Mouse (Mus musculus) Muller cell, postnatal 12 days (primary cell): ENCODE data around the gene Gng8.

Source experiments
- DNase-seq: peaks from one replicate; pipeline ENCODE4 v3.0.0-alpha.2; 2015; ENCODE audit errors: inconsistent ontology term

Gene Gng8

DNA sequence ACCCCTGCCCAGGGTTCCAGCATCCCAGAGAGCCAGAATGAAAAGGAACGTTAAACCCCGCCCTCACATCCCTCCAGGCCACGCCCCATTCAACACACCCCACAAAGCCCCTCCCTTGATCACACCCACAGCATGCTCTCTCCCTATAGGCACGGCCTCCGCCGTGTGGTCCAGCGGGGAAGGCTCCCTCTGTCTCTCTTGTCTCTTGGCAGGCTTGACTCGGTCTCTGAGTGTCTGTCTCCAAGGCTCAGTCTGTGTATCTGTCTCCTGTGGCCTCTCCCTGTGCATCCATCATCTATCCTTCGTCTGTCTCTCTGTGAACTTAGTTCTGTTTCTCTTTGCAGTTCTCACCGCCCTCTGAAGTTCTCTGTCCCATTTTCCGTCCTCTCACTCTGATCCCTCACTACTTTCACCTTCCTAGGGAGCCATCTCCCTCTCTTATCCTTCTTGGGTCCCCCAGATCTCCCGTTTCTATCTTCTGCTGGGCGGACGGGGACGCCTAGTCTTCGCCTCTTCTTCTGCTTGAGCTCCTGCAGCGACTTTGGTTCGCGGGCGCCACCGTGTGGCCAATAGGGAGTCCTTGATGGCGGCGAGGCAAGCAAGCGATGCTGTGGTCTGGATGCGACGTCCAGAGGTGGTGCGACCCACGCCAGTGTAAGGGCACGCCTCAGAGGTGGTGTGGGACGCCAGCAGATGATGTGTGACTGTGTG lies at the start of gene Gng8:
Gene Gng8 (plus strand): TSS at position 146 of the 711 bp plus-strand sequence.
- peak; percentile 90 for DNase-seq

DNA sequence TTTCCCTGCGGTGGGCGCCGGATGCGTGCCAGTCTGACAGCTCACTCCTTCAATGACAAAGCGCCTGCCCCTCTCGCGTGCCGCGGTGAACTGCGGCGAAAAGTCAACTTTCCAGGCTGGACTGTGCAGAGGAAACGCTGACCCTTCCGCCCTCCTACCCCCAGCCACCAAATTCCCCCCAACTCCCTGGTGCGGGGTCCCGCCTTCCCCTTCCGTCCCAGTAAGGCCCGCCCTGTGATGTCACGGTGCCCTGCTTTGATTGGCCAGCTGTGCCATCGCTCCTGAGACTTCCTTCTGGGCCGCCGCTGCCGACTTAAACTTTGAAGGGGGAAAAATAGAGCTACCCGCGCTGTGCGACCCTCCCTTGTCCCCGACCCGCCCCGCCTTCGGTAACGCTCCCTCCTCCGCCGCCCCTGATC lies 48.9 kb upstream of the Gng8 start, which contains the start of gene Prkd2:
Gene Prkd2 (plus strand): TSS at position 258 of the 419 bp plus-strand sequence.
- DNase-seq, result peak; percentile 89

DNA sequence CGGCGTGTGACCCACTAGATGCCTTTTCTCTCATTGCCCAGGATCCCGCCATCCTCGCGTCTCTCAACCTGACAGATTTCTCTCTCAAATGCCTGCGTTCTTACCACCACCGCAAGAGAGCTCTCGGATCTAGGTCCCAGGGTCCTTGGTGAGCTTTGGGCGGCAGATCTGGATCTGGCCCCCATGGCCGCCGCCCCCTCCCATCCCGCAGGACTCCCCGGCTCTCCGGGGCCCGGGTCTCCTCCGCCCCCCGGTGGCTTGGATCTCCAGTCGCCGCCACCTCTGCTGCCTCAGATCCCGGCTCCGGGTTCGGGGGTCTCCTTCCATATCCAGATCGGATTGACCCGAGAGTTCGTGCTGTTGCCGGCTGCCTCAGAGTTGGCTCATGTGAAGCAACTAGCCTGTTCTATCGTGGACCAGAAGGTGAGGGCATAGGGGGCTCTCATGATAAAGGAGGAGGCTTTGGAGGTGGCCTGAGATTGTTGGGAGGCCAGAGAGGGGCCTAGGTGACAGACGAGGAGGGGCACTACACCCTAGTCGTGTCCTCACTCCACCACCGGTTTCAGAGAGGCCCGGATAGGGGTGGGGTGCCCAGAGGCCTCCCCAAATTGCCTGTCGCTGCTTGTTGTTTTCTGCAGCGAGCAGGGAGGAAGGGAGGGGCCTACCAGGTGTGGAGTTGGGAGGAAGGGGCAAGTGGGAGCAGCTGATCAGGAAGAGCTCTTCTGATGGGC lies 48.0 kb upstream of the Gng8 start:
- DNase-seq, result peak; percentile 34

DNA sequence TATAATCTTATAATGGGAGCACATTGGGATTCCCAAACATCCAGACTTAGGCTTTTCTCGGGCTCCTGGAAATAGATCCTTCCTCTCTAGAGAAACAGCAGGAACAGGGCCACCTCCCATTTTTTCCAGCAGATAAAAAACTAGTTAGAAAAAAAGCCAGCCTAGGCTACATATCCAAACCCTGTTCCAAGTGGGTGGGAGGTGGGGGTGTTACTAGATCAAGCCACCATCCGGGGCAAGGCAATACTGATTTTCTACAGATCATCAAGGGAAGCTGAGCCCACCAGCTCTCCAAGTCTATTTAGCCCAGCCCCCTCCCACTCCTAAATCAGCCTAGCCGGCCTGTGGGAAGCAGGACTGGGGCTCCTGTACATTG lies 46.9 kb upstream of the Gng8 start:
- no peak for DNase-seq

DNA sequence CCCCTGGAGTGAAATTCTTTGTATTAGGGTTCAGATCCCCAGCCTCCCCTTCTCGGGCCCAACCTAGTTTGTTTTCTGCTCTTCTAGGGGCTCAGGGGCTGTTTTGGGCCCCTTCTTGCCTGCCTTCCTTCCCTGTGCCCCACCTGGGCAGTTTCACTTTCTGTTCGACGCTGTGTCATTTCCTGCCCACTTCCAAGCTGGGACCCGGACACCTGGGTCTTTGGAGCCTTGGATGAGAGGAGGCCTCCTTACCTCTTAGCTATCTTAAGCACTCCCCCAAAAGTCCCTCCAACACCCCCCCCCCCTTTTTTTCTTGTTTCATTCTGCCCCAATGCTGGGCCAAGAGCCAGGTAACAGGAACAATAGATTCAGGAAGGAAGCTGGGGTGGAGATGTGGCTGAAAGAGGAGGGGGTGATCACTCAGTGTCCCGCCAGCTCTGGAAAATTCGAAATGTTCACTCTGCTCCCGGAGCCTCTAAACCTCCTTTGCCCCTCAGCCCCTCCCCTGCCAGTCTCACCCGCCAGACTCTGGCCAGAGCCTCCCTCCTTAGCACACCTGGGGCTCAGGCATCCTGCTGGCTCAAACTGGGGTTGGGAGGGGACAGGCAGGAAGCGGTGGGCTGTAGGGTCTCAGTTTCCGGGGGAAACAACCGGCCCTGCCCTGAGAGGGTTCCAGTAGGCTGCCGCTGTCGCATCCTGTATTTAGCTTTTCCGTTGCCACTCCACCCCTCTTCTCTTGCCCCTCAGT lies 46.3 kb upstream of the Gng8 start:
- peak; percentile 12 for DNase-seq

DNA sequence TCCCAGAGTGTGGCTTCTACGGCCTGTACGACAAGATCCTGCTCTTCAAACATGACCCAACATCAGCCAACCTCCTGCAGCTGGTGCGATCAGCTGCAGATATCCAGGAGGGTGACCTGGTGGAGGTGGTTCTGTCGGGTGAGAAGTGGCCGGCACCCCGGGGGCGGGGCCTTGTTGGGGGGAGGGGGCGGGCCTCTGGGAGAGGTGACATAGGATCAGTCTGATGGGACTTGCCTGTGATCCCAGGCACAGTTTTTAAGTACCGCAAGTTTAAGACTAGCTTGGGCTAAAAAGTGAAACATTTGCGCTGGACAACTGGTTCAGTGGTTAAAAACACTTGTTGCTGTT lies 45.8 kb upstream of the Gng8 start:
- DNase-seq, result no peak

DNA sequence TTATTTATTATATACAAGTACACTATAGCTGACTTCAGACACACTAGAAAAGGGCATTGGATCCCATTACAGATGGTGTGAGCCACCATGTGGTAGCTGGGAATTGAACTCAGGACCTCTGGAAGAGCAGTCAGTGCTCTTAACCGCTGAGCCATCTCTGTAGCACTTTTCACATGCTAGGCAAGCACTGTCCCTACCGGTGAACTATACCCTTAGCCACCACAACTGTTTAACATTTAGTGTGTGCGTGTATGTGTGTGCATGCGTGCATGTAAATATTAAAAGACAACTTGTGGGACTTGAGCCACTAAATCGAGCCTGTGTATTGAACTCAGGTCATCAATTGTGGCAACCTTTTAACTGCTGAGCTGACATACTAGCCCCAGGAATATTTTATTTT lies 44.8 kb upstream of the Gng8 start:
- no peak for DNase-seq

DNA sequence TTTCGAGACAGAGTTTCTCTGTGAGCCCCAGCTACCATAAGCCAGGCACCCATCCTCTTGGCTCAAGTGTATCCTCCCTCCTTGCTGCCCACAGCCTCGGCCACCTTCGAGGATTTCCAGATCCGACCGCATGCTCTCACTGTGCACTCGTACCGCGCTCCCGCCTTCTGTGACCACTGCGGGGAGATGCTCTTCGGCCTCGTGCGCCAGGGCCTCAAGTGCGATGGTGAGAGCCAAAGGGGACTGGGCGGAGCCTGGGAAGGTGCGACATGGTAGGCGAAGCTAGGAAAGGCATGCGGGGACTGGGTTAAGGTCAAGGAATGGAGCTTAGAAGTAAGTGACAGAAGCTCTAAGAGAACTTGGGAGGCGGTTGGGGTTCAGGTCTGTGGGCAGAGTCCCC lies 44.1 kb upstream of the Gng8 start:
- no peak for DNase-seq

DNA sequence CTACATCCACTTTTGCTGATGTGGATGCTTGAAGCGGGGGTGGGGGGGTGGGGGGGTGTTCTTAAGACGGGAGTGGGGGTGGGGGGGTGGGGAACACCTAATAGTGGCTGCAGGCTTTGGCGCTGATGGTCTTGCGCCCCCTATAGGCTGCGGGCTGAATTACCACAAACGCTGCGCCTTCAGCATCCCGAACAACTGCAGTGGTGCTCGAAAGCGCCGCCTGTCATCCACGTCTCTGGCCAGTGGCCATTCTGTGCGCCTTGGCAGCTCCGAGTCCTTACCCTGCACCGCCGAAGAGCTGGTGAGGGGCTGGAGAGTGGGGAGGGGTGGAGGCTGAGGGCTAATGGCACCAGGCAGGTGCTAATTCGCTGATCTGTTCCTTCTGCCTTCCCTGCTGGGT lies 43.0 kb upstream of the Gng8 start:
- no peak for DNase-seq

DNA sequence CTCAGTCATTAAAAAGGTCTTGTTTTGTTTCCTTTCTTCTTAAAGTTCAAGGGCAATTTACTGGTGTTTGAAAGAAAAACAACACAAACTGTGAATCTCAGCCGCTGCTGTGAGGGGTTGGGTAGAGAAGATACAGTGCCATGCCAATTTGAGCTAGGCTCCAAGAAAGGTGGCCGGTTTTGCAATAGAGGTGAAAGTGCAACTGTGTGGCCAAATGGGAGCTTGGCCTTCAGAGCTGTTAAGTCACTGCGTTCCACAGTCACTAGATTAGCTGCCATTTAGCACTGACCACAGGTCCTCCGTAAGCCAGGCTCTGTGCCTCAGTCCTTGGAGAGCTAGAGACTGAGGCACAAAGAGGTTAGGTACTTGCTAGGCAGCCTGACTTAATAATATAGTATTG lies 40.0 kb upstream of the Gng8 start:
- no peak for DNase-seq

DNA sequence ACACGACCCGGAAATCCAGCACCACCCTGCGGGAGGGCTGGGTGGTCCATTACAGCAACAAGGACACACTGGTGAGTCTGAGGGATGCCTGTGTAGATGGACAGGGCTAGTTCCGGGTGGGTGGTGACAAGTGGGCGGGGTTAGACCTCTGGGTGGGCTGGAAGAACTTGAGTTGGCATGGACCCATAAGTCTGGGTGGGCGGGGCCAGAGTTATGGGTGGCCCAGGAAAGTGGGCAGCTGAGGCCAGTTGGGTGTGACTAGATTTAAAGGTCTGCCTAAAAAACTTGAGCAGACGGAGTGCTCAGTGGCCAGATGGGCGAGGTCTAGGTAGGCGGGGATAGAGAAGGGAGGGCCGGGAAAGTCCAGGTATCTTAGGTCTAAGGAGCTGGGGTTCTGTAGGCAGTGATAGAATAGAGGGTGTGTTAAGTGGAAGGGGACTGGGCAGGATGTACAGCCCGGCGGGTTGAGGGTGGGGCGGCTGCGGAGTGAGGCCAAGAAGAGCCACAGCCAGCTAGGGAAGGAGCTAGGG lies 38.2 kb upstream of the Gng8 start:
- DNase-seq, result no peak

DNA sequence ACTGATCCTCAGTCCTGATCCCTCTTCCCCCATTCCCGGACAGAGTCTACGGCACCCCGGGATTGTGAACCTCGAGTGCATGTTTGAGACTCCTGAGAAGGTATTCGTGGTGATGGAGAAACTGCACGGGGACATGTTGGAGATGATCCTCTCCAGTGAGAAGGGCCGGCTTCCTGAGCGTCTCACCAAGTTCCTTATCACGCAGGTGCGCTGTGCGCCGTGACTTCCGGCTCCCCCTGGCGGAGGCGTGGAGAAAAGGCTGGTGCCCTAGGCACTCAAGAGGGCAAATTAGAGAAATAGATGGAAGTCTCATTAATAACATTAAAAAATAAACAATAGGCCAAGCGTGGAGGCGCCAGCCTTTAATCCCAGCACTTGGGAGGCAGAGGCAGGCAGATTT lies 33.2 kb upstream of the Gng8 start:
- DNase-seq, result no peak

DNA sequence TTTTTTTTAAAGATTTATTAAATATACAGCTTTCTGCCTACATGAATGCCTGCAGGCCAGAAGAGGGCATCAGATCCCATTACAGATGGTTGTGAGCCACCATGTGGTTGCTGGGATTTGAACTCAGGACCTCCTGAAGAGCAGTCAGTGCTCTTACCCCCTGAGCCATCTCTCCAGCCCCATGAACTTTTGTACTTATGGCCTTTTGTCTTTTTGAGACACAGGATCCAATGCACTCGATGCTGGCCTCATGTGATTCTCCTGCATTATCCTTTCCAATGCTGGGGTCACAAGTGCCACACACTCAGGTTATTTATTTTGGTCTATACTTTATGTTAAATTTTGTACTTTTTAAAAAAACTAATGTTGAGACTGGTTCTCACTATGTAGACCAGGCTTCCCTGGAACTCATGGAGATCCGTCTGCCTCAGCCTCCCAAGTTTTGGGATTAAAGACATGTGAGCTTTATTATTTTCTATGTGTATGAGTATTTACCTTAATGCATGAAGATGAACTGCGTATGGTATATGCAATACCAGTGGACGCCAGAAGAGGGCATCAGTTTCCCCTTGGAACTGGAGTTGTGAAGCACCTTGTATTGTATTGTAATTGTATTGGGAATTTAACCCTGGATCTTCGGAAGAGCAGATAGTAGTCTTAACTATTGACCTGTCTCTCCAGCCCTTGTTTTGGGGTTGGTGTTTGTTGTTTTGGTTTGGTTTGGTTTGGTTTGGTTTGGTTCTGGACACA lies 31.5 kb upstream of the Gng8 start:
- DNase-seq, result no peak

DNA sequence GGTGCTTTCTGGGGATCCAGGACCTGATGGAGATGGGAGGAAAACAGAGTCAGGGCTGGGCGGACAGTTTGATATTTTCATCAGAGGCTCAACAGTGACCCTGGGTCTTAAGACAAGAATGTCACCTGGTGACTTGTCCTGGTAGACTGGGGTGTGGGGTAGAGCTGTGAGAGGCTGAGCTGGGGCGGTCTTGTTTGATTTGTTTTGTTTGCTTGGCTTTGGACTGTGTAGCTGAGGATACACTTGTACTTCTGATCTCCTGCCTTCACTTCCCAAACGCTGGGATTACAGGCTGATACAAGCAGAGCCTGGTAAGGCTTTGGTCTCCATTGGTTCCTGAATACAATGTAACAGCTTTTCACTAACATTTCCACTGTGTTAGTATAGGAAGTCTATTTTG lies 24.1 kb upstream of the Gng8 start:
- no peak for DNase-seq

DNA sequence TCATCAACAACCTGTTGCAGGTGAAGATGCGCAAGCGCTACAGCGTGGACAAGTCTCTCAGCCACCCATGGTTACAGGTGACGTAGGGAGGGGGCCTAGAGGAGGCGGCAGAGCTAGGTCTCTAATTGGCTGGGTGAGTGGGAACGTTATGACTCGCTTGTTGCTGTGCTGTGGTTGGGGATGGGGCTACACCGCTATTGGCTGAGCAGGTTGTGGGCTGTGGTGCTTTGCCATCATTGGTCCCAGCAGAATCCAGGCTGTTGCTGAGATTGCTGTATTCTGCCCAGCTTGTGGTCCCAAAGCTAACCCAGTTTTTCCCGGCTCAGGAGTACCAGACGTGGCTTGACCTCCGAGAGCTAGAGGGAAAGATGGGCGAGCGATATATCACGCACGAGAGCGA lies 22.1 kb upstream of the Gng8 start:
- DNase-seq, result peak; percentile 72

DNA sequence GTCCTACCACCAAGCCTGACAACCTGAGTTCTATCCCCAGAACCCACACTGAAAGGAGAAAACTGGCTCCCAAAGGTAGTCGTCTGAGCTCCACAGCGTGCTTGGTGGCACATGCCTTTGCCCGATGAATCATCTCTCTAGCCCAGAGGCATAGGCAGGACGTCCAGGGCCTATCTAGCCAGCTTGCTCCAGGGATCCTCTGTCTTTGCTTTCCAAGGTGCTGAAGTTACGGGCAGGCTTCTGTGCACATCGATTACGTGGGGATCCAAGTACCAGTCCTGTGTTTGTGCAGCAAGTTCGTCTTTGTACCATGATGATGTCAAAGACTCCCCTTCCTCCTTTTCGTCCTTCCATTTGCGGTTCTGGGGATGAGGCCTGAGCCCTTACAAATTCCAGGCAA lies 20.0 kb upstream of the Gng8 start:
- no peak for DNase-seq

DNA sequence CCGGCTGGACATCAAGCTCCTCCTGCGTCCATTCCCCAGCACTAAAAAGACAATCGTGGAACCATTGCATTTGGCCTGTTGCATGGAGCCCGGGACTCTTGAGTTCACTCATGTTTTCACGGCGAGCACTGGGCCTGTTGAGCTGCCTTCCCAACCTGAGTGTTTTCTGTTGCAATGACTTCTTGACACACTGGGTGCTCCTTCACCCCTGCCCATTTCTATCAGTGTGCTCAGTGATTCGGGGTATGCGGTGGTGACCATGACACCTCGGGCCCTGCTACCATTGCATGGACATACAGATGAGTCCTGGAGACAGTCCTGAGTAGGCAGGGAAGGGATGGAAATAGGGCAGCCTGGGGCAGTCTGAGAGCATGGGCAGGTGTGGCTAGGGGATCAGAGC lies 19.1 kb upstream of the Gng8 start:
- DNase-seq, result no peak

DNA sequence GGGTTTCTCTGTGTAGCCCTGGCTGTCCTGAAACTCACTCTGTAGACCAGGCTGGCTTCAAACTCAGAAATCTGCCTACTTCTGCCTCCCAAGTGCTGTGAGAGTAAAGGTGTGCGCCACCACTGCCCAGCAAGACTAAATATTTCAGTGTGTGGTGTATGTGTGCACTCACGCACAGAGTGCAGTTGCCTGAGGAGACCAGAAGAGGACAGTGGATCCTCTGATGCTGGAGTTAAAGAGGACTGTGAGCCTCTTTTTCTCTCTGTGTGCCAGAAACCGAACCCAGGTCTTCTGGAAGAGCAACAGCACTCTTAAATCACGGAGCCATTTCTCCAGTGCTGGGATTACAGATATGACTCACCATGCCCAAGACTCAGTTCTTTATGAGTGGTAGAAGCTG lies 18.2 kb upstream of the Gng8 start:
- DNase-seq, result no peak

DNA sequence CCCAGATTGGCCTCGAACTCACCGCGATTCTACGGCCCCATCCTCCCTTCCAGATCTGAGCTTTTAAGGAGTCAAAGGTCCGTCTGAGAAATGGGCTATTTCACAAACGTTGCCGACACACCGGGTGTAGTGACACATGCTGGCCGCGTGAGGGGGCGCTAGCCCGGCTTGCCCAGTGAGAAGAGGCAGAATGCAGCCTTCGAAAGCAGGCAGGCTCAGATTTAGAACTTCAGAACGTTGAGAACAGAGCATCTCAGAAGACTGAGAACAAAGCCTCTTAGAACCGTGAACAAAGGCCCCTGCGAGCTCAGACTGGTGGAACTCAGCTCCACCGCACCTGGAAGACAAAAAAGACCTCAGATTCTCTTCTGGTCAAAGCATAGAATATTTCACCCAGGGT lies 17.4 kb upstream of the Gng8 start:
- peak; percentile 84 for DNase-seq

DNA sequence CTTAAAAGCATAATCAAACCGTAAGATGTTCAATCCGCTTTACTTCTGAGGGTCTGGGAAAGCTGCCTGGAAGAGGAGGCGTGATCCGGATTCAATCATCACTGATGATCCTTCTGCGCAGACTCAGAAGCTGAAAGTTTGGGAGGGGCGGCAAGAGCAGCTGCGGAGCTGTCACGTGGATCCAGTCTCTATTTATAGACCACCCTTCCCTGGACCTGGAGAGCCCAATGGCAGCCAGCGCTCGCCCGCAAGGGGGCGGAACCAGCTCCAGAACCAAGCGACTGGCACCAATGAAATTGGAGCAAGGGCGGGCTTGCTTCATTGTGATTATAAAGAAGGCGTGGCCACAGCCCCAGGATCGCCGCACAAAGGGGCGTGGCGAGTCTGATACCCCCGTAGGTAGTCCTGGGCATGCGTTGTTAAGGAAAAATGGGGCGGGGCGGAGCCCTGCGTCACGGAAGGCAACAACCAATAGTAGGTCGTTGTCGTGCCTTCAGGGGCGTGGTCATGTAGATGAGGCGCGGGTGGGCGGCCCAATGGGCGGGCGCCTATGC lies 16.8 kb upstream of the Gng8 start:
- DNase-seq, result peak; percentile 100

DNA sequence AGATGAGACGGTGACA lies 16.5 kb upstream of the Gng8 start, which contains the start of gene Dact3:
Gene Dact3 (plus strand): TSS at position 8 of the 16 bp plus-strand sequence.
- no peak for DNase-seq

DNA sequence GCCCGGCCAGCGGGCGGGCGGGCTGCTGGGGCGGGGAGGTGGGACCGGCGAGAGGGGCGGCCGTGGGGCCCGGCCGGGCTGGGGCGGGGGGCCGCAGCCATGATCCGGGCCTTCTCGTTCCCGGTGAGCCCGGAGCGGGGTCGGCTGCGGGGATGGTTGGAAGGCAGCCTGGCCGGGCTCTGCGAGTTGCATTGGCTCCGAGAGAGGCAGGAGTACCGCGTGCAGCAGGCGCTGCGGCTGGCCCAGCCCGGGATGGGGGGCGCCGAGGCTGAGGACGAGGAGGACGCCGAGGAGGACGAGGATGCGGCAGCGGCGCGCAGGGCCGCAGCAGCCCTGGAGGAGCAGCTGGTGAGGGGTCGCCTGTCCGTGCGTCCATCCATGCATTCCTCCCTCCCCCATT lies 16.3 kb upstream of the Gng8 start:
- no peak for DNase-seq
